Mouse (Mus musculus) myocyte (in vitro differentiated cells): ENCODE data around the gene C1galt1. TPM values are rescaled to one million over a fixed set of nuclear protein-coding genes. Genes with fewer than 3 reads are reported as not detected.

Source experiments
- H3K27me3 ChIP-seq: one replicate; pipeline ENCODE4 v1.6.1; 2011; ENCODE audit not compliant: control insufficient read depth, insufficient read depth, insufficient read length
- H3K36me3 ChIP-seq: one replicate; pipeline ENCODE4 v1.6.1; 2011; ENCODE audit not compliant: control insufficient read depth, insufficient read depth
- H3K4me2 ChIP-seq: one replicate; pipeline ENCODE4 v1.6.1; 2011; ENCODE audit warnings: low read depth, control low read depth
- H3K4me3 ChIP-seq: one replicate; pipeline ENCODE4 v1.5.1; 2011; ENCODE audit warnings: mild to moderate bottlenecking, control low read depth, moderate library complexity
- H3K79me2 ChIP-seq: one replicate; pipeline ENCODE4 v1.6.1; 2011; ENCODE audit not compliant: control insufficient read depth, insufficient read depth
- H3ac ChIP-seq: one replicate; pipeline ENCODE4 v1.6.1; 2011; ENCODE audit not compliant: control insufficient read depth, insufficient read length
- CEBPB ChIP-seq: IDR thresholded peaks from 2 replicates; pipeline ENCODE4 v1.6.1; 2011; ENCODE audit warnings: mild to moderate bottlenecking, moderate library complexity; ENCODE audit not compliant: poor library complexity, insufficient read depth, severe bottlenecking
- E2F4 ChIP-seq: IDR thresholded peaks from one replicate; pipeline ENCODE4 v1.6.1; 2011; ENCODE audit warnings: mild to moderate bottlenecking, control low read depth, moderate library complexity; ENCODE audit not compliant: insufficient read depth
- MAX ChIP-seq: IDR thresholded peaks from one replicate; pipeline ENCODE4 v1.6.1; 2011; ENCODE audit warnings: low read depth, mild to moderate bottlenecking, control low read depth
- MYOD1 ChIP-seq, 3 experiments: IDR thresholded peaks; one replicate each; pipeline ENCODE4 v1.6.1; 2011; ENCODE audit warnings: control low read depth in 2 of 3, low read depth in 2 of 3, mild to moderate bottlenecking in 2 of 3, moderate library complexity in 1 of 3; ENCODE audit not compliant: insufficient read length in 2 of 3, control insufficient read depth in 1 of 3
- MYOG ChIP-seq, 3 experiments: IDR thresholded peaks; one replicate each; pipeline ENCODE4 v1.6.1; 2011; ENCODE audit warnings: control low read depth in 2 of 3, low read depth in 2 of 3, mild to moderate bottlenecking in 2 of 3; ENCODE audit not compliant: insufficient read length in 2 of 3, control insufficient read depth in 1 of 3, insufficient read depth in 1 of 3
- POLR2A ChIP-seq: IDR thresholded peaks from one replicate; pipeline ENCODE4 v1.6.1; 2011; ENCODE audit warnings: low read depth, mild to moderate bottlenecking, control low read depth, moderate library complexity; ENCODE audit not compliant: insufficient read length
- POLR2AphosphoS2 ChIP-seq: IDR thresholded peaks from one replicate; pipeline ENCODE4 v1.6.1; 2011; ENCODE audit warnings: low read depth, control low read depth; ENCODE audit not compliant: insufficient read length
- REST ChIP-seq: IDR thresholded peaks from one replicate; pipeline ENCODE4 v1.6.1; 2011; ENCODE audit warnings: mild to moderate bottlenecking, control low read depth, moderate library complexity; ENCODE audit not compliant: insufficient read depth, insufficient read length
- SRF ChIP-seq: IDR thresholded peaks from one replicate; pipeline ENCODE4 v1.6.1; 2011; ENCODE audit warnings: low read depth; ENCODE audit not compliant: control insufficient read depth, insufficient read length
- TCF12 ChIP-seq: IDR thresholded peaks from one replicate; pipeline ENCODE4 v1.6.1; 2011; ENCODE audit warnings: mild to moderate bottlenecking, control low read depth; ENCODE audit not compliant: poor library complexity, insufficient read depth, severe bottlenecking
- TCF3 ChIP-seq: IDR thresholded peaks from one replicate; pipeline ENCODE4 v1.6.1; 2011; ENCODE audit warnings: low read depth, control low read depth; ENCODE audit not compliant: insufficient read length
- USF1 ChIP-seq: IDR thresholded peaks from one replicate; pipeline ENCODE4 v1.6.1; 2011; ENCODE audit warnings: low read depth, mild to moderate bottlenecking, control low read depth, moderate library complexity
- polyA plus RNA-seq: library from polyadenylated mRNA; unstranded; fragments of >200 nt; fragmentation: generic; extraction: Trizol; gene quantifications from one replicate; pipeline ENCODE4 v1.2.1, GENCODE M21; 2012; ENCODE audit warnings: missing spikeins

The C1galt1 gene
- polyA plus RNA-seq, 1 experiment, result 3.4 TPM

- Histone ChIP-seq H3K4me3 (no peak overlapping the region), H3K79me2 (no peaks in the 10 kb centered on the region), H3ac (no peak overlapping the region), H3K27me3 (no peaks in the 10 kb centered on the region), H3K4me2 (no peak overlapping the region), H3K36me3 (no peaks in the 10 kb centered on the region)
- TF ChIP-seq SRF (no peak), MAX (no peak), POLR2A (no peak), REST (no peak), USF1 (no peak)
These were observed 28.4 kb upstream of the C1galt1 start for GRCm38 (mm10) chr6:7816233-7816632.

- no peak overlapping the region for H3ac ChIP-seq
- no peaks in the 10 kb centered on the region for H3K79me2 ChIP-seq
- H3K4me2 ChIP-seq, result no peak overlapping the region
- TF ChIP-seq CEBPB, result no peak
- TF ChIP-seq REST, result no peak
- no peak for TF ChIP-seq MYOD1 (IDR thresholded peaks at IDR 0.05; ENCODE audit: control insufficient read depth in 1 of 3, insufficient read length in 2 of 3, low read depth in 2 of 3)
- TF ChIP-seq MAX, result no peak
- TF ChIP-seq TCF3, result no peak
- no peak for TF ChIP-seq POLR2A
- no peak for TF ChIP-seq E2F4
- TF ChIP-seq MYOG (IDR thresholded peaks at IDR 0.05; ENCODE audit: control insufficient read depth in 1 of 3, insufficient read depth in 1 of 3, insufficient read length in 2 of 3, low read depth in 2 of 3), result no peak
- TF ChIP-seq TCF12, result no peak
- TF ChIP-seq POLR2AphosphoS2, result no peak
- TF ChIP-seq USF1, result no peak
- no peak for TF ChIP-seq SRF
- no peak overlapping the region for H3K4me3 ChIP-seq
- no peaks in the 10 kb centered on the region for H3K27me3 ChIP-seq
- H3K36me3 ChIP-seq, result no peaks in the 10 kb centered on the region
These were observed 22.0 kb upstream of the C1galt1 start for GRCm38 (mm10) chr6:7822688-7823087.

GRCm38 (mm10) chr6:7830793-7831192 is 13.8 kb upstream of the C1galt1 start:
- TF ChIP-seq POLR2A, result no peak
- no peak for TF ChIP-seq REST
- TF ChIP-seq SRF, result no peak
- no peak for TF ChIP-seq POLR2AphosphoS2
- no peak for TF ChIP-seq MYOD1 (IDR thresholded peaks at IDR 0.05; ENCODE audit: control insufficient read depth in 1 of 3, insufficient read length in 2 of 3, low read depth in 2 of 3)
- TF ChIP-seq E2F4, result no peak
- no peak for TF ChIP-seq TCF12
- TF ChIP-seq TCF3, result no peak
- no peak for TF ChIP-seq USF1
- TF ChIP-seq MYOG (IDR thresholded peaks at IDR 0.05; ENCODE audit: control insufficient read depth in 1 of 3, insufficient read depth in 1 of 3, insufficient read length in 2 of 3, low read depth in 2 of 3), result no peak
- TF ChIP-seq MAX, result no peak
- no peak for TF ChIP-seq CEBPB
- Histone ChIP-seq H3K79me2 (no peaks in the 10 kb centered on the region), H3K27me3 (no peaks in the 10 kb centered on the region), H3K36me3 (no peaks in the 10 kb centered on the region), H3ac (no peak overlapping the region), H3K4me3 (no peak overlapping the region), H3K4me2 (no peak overlapping the region)

GRCm38 (mm10) chr6:7832564-7833175 is 12.0 kb upstream of the C1galt1 start:
- H3K27me3 ChIP-seq, result no peaks in the 10 kb centered on the region
- no peaks in the 10 kb centered on the region for H3K36me3 ChIP-seq
- no peak overlapping the region for H3K4me2 ChIP-seq
- no peak overlapping the region for H3K4me3 ChIP-seq
- no peak overlapping the region for H3ac ChIP-seq
- TF ChIP-seq SRF, result no peak
- no peak for TF ChIP-seq TCF12
- no peak for TF ChIP-seq REST
- no peak for TF ChIP-seq E2F4
- TF ChIP-seq MYOD1 (IDR thresholded peaks at IDR 0.05; ENCODE audit: control insufficient read depth in 1 of 3, insufficient read length in 2 of 3, low read depth in 2 of 3), result no peak
- no peak for TF ChIP-seq MAX
- no peak for TF ChIP-seq TCF3
- TF ChIP-seq POLR2A, result no peak
- no peaks in the 10 kb centered on the region for H3K79me2 ChIP-seq

GRCm38 (mm10) chr6:7843726-7844411 is 773 bp upstream of the C1galt1 start:
- Histone ChIP-seq H3K4me2 (peak overlapping the region; percentile 77), H3K79me2 (peaks cover 29% of the 10 kb centered on the region), H3K36me3 (no peaks in the 10 kb centered on the region), H3K27me3 (no peaks in the 10 kb centered on the region), H3K4me3 (peak overlapping the region; percentile 44), H3ac (no peak overlapping the region)
- TF ChIP-seq TCF3, result no peak
- no peak for TF ChIP-seq REST
- TF ChIP-seq MYOG (IDR thresholded peaks at IDR 0.05; ENCODE audit: control insufficient read depth in 1 of 3, insufficient read depth in 1 of 3, insufficient read length in 2 of 3, low read depth in 2 of 3), result no peak
- TF ChIP-seq CEBPB, result no peak
- TF ChIP-seq SRF, result no peak
- TF ChIP-seq MAX, result no peak
- TF ChIP-seq POLR2AphosphoS2, result no peak
- no peak for TF ChIP-seq POLR2A
- TF ChIP-seq MYOD1 (IDR thresholded peaks at IDR 0.05; ENCODE audit: control insufficient read depth in 1 of 3, insufficient read length in 2 of 3, low read depth in 2 of 3), result no peak
- TF ChIP-seq E2F4, result no peak
- TF ChIP-seq USF1, result no peak
- TF ChIP-seq TCF12, result no peak
